Mouse (Mus musculus) heart, adult 2 months (tissue): ENCODE data around the gene Hoxb4.

Source experiments
- CTCF ChIP-seq: fragments of 200-600 bp; IDR thresholded peaks from 2 replicates; pipeline ENCODE4 v1.8.1; 2022; ENCODE audit warnings: antibody characterized with exemption, mild to moderate bottlenecking, moderate library complexity
- EP300 ChIP-seq: fragments of 200-500 bp; IDR thresholded peaks from 2 replicates; pipeline ENCODE4 v1.6.1; 2011; ENCODE audit warnings: low read depth, low read length, control low read depth; ENCODE audit not compliant: insufficient read depth
- POLR2A ChIP-seq: fragments of 200-500 bp; IDR thresholded peaks from 2 replicates; pipeline ENCODE4 v1.6.1; 2011; ENCODE audit warnings: mild to moderate bottlenecking, low read depth, low read length, control low read depth; ENCODE audit not compliant: insufficient read depth

DNA sequence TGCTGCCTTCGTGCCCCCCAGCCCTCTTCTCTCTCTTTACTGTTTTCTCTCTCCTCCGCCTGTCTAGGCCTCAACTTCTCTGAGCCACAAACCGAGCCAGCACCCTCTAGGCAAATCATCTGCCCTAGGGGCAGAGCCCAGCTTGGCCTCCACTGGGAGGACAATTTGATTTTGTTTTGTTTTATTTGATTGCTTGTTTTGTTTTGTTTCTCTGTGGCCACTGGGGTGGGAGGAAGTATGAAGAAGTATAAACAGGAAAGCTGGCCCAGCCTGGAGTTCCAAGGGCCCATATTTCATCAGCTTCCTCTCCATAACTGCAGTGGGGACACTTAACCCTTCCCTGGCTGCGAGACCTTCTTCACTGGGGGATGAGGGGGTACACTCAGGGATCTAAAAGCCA lies 8.8 kb upstream of the Hoxb4 start:
- TF ChIP-seq POLR2A (no peak), CTCF (no peak), EP300 (no peak)
